Mouse (Mus musculus) CD4-positive helper T cell, adult 2 months (primary cell): ENCODE results near the gene Glb1l2.

Experiments used
- DNase-seq: peaks from one replicate; pipeline ENCODE4 v3.0.0-alpha.2; 2012; ENCODE audit warnings: low read depth, missing footprints, low spot score

Gene Glb1l2

DNA sequence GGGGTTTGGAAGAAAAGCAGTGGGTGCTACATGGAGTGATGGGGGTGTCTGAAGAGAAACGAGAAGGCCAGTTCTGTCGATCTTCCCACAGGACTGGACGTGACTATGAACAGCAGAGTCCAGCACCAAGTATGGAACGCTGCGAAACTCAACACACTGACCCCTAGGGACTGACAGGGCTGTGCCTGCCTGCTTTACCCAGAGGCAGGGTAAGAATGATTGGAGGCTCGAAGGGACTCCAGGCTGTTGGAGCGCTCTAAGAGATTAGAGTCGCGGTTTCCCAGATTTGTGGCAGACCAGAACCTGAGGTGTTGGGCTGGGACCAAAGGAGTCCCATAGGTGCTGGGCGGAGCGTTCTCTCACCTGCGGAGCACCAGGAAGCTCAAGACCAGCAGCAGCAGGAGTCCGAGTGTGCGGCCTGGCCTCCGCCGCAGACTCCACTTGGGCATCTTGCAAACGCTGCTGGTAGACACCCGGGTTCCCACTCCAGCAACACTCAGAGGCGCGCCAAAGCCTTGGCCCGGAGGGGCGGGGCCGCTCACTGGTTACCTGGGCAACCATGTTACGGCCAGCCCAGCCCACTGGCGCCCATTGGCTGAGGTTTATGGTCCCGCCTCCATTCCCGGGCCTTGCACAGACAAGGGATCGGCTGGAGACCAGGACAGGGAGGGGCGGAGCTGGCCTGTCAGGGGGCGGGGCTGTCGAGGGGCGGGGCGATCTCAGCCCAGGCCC is at the start of gene Glb1l2:
Gene Glb1l2, minus strand, starts transcription at position 534 of the 732 bp plus-strand sequence.
- no peak for DNase-seq

DNA sequence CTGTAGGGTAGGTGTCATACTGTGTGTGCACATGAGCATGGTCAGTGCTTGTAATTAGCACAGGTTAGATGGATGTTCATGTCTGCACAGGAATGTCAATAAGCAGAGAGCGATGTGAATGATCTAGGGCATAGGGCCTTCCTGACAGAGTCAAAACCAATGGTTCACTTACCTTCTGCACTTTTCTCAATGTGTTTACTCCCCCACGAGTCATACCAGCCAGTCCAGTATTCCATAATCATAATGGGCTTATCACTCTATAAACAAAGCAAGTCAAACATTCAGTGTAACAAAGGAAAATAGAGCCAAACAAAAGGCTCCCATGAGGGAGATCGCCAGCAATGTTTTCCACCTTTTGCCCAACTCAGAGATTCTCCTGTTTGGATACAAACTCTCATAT is 24.8 kb upstream of the Glb1l2 start:
- no peak for DNase-seq

DNA sequence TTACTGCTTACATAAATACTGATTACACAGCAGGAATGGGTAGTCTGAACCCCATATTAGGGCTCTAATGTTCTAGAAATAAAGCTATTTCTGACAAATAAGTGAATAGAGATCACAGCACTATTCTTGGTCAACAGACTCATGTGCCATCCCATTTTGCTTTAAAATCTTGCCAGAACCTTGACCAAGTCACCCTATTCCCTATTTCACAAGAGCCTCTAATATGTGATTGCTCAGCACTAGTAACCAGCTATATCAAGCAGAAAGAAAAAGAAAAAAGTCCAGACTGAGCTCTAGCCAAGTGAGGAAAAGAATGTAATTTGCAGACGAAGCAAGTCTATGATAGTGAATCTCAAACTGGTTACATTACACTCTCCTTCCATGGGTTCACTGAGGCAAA is 13.7 kb upstream of the Glb1l2 start:
- no peak for DNase-seq

DNA sequence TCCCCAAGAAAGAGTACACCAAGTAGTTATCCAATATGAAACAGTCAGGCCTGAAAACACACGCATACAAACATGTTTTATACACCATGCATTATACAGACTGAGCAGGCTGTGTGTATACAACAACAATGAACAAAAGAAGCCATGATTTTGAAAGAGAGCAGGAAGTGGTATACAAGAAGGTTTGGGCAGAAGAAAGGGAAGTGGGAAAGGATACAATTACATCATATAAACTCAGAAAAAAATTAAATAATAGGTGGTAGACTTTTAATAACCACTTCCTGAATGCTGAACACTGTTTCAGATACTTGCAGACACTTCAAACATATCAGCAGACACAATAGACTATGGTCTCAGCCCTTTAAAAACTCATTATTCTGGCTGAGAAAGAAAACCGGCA is 2.5 kb upstream of the Glb1l2 start:
- no peak for DNase-seq

DNA sequence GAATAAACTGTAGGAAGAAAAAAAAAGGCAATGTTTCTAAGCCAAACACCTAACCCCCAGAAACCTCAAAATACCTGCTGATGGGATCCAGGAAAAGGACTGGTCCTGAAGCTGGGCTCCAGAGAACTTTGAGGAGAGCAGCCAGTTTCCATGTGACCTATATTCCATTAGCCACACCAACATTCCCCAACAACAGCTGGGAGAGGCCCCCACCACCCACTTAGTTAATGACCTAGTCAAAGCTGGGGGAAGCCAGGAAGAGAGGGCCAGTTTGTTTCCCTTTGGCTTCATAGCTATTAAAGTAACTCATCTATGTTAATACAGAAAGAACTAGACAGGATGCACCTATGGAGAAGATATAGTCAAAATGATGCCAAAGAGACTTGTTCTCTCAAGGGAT is 1.9 kb downstream of the Glb1l2 start:
- no peak for DNase-seq

DNA sequence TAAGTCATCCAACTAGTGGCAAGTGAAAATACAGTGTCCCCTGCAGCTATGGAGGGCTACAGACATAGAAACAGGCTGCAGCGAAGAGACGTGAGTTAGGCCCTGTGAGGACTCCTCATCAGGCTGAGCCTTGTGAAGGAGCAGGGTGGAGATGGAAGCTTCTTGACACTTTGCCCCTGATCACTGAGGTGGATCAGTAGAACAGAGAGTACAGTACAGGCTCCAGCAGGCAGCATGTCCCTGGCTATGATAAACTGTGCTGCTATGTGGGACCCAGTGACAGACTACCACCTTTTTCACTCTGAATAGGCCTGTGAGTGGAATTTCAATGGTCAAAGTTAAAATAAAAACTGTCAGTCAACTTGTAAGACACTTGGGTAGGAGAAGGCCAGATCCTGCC is 5.9 kb downstream of the Glb1l2 start:
- DNase-seq, result no peak

DNA sequence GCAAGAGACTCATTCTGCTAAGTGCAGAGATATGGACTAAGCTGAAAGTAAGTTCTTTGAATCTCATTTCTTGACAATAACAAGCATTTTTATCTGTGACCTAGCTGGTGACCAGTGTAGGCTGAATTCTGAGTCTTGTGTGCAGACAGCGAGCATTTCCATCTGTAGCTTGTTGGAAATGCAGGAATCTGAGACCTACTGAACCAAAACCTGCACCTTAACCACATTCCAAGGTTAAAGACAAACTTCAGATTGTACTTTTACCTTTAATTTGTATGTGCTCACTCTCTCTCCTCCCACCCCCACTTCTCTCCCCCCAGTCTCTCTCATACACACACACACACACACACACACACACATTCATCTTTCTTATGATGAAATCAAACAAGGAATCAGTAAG is 7.5 kb downstream of the Glb1l2 start:
- no peak for DNase-seq

DNA sequence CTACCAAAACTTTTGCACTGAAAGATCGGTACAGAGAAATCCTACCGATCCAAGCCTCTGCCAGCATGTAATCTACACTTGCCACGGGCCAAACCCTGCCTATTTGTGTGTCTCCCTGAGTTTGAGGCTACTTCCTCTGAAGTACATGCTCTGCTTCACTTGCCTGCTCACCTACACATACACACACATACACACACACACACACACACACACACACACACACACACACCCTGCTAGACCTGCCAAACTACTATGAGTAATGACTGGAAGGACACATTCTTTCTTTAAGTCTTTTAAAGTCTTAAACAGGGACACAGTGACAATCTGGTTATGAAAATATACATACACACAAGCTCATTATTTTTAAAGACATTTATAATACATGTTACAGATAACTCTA is 8.1 kb downstream of the Glb1l2 start:
- DNase-seq, result no peak

DNA sequence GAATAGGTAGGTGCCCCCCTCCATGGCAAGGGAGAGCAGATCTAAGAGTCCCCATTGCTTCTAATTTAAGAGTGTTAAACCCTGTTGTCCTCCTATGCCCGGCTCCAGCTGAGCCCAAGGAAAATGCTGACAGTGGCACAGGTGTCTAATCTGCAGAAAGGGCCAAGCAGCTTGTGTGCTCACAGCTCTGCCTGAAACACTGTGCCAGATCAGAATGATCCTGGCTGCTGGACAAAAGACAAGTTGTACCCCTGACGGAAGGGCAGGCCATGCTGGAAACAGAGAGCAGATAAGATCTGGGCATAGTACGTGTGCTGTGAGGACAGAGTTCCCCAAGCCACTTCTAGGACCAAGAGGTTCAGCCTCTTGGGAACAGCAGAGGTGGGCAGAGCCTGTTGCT is 13.4 kb downstream of the Glb1l2 start:
- no peak for DNase-seq

DNA sequence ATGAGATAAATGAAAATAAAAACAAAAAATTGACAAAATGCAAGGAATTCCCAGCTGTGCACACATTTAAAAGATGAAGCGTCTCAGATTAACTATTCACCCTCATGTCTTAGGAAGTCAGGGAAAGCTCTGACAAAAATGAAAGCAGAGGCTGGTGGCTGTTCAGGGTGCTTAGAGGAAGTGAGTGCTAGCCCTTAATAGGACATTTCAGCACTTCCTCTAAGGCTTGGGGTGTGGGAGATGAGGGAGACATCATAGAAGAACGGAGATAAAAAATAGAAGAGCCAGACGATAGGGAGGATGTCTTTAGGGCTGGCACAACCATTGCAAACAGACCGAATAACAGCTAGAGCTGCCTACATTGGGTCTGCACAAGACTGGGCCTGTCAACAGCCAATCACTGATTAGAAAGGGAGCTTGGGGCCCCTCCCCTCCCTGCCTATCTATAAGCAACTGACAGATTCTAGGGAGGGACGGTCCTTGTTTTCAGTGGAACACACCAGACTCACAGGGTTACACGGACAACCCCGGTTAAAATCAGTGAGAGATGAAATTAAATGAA is 22.8 kb downstream of the Glb1l2 start:
- DNase-seq, result no peak

DNA sequence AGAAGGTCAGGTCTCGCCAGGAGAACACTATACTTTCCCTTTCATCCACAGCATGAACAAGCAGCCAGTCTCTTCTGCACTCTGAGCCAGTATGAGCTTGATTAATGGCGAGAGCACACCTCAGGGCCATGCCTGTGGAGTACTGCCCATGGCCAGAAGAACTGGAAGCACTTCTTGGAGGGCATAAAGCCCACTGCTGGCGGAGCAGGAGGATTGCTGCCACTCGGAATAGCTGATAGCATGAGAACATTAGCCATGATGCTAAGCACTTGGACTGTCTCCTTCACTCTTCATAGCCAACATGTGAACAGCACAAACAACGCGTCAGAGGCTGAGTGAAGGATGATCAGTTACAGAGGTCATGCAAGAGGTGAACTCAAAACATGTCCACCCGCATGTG is 27.8 kb downstream of the Glb1l2 start:
- no peak for DNase-seq

DNA sequence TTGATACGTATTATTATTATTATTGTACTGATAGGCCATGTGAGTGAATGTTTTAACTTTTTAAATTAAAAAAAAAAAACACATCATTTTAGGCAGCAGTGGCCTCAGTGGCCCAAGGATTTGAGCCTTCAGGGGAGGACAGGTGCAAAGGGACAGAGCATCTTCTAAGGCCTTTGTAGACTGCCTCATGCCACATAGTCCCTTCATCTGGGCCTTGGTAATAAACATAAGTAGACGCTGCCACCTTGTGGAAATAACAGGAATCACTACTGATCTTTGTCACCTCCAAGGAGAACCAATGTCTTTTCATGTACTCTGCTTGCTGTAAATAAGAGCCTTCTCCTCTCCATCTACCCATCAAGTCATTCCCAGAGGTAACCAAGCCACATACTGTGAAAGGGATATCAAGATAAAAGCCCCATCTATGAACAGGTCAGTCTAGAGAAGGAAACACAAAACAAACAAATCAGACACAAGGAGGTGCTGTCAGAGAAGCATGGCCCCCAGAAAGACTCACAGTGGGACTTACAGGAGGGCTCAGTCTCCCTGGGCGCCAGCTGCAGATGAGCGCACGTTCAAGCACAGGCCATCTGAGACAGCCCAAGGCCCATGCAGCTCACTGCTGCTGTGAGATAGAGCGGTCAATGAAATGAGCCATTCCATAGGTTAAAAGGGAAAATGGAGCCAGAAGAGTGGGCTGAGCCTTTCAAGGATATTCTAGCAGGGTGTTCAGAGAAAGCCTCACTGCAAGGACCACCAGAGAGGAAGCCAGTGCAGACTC is 30.0 kb downstream of the Glb1l2 start:
- DNase-seq, result no peak

DNA sequence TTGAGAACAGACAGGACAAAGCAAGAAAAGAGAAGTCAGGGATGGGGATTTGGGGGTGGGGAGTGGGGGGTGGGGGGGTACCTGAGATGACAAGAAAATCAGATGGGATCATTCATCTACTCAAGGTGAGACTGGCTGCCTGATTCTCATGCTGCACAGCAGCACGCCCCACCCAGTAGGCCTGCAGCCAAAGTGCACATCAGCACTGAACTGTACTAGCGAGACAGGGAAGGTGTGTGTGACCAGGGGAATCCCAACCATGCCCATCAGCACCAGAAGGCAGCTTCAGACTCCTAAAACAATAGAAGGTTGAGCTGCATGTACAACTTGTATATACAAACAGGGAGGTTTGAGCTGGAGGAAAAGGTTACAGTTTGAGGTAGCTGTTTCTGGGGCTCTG is 30.6 kb downstream of the Glb1l2 start:
- no peak for DNase-seq

DNA sequence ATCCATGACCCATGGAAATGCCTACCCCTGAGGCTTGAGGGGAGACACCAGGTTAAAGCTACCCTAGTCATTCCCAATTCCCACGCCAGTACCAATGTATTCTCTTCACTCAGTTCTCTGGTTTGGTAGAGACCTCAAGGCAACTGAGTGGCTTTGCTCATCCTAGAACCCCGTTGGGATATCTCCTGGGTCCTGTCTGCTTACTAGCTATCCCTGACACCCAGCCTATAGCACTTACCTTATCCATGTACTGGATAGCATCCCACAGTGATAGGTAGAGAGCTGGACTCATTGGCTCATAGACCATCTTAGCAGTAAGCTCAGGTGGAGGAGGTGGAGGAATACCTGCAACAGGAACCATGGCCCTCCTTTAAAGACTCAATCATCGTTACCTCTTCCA is 38.1 kb downstream of the Glb1l2 start:
- no peak for DNase-seq

DNA sequence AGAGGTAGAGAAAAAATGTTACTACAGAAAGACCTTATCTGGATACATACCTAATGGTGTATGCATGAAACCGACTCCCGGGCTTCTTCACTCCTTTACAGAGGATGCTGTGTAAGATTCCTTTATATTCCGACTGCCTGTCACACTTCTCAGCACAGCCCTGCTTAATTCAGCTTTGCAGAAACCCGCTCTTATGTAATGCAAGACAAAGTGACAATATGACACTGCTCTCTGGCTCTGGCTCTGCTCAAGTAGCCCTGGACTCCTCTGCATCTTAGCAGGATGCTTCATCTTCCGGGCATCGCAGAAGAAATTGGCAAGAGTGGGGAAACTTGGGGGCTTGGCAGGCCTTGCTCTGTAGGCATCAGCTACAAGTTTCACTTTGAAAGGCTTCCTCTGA is 43.8 kb downstream of the Glb1l2 start:
- no peak for DNase-seq

DNA sequence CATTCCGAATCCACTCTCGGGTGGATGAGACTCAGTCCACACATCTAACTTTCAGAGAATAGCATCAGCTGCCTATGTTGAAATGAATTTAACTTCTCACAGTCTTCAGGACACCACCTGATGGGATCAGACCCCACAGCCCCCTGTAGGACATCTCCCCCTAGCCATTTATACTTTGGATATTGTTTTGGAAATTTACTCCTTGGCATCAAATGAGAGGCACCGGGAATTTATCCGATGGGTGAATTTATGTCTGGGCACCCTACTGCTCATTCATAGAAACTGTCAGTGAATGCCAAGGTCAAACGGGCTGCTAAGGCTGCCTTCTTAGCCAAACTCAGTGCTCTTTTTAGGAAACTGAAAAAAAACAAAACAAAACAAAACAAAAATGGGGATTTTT is 45.7 kb downstream of the Glb1l2 start:
- no peak for DNase-seq

DNA sequence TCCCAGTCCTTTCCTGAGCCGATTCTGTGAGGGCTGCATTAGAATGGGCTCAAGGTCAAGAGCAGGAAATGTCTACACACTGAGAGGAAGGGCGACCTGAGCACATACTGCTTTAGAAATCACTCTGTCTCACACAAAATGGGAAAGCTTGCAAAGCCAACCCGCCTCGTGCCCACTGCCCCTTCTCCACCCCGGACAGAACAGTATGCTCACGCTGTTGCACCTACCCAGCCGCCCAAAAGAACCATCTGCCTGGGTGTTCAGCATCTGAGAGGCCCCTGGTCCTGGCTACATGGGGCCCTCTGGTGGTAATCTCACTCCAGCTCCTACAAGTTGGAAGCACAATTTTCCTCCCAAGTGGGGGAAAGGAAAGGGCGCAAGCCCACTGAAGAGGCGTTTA is 46.2 kb downstream of the Glb1l2 start:
- no peak for DNase-seq

DNA sequence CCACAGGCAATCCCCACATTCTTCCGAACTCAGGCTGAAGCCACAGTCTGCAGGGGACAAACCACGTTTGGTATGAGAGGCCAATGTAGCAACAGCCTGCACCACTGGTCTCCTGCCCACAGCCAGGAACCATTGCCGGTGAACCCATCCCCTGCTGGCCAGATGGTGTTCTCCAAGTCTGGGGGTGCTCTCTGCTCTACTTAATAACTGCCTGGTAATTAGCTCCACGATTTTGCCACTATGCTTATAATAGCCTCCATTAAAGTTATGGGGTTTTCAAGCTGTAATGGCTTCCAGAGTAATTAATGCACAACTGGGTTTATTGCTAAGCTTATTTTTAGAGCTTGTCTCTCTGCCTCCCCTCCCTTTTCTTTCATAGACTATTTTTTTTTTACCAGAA is 57.4 kb downstream of the Glb1l2 start:
- no peak for DNase-seq

DNA sequence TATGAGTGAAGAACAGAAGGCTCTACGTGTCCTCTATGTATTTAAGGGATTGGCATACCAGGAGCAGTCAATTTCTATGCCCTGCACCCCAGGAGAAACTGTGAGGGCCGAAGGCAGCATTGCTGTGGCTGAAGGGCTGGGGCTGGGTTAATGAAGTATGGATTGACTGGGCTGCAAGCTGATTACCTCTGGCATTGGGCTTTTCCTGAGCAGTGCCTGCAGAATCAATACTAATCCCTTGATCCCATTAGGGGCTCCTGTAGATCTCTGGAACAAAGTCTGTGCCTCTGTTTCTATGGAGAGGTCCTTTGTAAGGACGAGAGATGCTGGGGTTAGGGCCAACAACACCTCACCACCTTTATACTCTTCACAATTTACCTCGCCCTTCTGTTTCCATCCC is 59.1 kb downstream of the Glb1l2 start:
- no peak for DNase-seq

DNA sequence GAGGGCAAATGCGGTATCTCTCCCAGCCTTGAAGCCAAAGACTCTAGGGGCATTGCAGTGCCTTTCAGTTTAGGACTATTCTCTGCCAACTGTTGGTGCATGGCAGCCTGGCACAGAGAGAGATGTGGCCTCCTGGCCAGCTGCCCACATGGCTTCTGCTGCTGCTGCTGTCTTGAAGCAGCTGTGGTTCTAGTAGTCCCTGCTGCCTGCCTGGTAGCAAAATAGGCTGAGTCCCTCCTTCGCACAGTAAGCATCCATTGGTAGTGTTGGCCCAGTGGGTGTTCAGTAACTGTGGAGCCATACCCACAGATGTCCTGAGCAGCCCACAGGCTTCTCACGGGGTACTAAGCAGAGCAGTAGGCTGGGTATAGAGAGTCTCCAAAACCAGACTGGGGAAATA is 63.5 kb downstream of the Glb1l2 start:
- DNase-seq, result no peak

DNA sequence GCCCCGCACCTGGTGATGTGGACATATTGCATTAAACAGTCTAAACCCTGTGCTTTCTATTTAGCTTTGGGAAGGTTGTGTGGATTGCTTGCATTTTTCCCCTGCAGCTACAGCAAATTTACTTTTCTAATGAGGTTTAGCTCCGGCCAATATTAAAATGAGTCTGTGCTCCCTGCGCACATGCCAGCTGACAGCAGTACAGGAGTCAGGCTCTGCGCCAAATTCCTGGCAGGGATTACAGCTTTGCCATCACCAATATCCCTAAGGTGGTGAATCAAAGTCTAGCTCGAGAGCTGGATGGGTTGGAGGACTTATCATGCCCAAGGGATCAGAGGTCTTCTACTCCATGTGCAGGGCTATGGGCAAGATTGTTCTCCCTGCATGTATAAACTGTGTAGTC is 69.2 kb downstream of the Glb1l2 start:
- no peak for DNase-seq

DNA sequence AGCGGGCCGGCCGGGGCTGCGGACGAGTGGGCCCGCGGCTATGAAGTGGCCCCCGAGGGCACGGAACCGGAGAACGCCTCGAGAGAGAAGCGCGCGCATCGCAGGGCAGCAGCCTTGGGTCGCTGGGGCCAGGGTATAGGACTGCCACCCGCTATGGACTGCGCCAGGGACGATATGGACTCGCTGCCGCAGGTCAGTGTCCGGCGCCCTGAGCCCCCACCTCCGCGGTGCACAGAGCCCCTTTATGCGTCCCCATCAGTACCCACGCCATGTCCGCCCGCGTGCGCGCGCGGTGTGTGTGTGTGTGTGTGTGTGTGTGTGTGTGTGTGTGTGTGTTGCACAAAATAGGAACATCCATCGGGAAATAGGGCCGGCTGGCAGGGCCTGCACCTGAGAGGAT is 72.3 kb downstream of the Glb1l2 start:
- no peak for DNase-seq
